Mouse (Mus musculus) 416B (cell line): ENCODE data around the gene Abcd3.

Experiments
- DNase-seq: peaks from one replicate; pipeline ENCODE4 v3.0.0; 2011; ENCODE audit warnings: low read depth

Gene Abcd3

DNA sequence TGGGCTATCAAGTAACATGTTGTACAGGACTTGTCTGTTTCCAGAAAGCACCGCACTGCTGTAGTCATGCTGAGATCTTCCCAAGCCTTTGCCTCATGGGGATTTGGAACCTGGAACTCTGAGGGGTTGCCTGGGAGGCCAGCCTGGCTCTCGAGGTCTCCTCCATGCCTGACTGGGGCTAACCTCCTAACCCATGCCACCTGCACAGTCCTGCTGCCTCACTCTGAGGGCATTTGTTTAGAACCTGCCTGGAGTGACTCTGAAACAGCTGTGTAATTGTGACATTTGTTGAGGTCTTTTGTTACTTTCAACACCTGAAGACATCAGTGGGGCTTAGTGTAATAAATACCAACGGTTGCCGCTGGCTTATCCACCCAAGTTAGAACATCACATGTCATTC lies 102.9 kb downstream of the Abcd3 start:
- DNase-seq = no peak

DNA sequence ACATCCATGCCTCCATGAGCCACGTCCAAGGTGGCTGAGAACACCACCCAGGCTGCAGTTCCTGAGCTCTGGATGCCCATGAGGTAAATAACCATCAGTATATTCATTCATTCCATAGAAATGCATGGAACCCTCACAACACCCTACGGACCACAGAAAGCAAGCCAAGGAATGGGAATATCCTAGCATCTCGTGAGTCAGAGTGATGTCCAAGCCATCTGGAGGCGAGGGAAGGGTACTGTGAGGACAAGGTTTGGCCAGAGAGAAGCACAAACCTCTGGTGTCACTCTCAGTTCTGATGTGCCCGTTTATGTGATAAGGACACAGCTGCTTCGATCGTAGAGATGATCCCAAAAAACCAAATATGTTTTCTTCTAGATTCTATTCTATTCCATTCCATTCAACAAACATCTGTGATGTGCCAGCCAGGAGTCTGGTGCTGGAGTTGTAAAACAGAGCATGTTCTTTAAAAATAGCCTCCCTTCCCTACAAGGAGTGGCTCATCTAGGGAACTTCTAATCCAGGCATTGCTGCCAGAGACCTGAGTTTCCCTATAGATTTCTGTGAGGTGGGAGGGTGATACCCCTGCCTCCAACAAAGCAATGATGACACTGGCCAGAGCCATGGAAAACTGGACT lies 104.1 kb downstream of the Abcd3 start:
- no peak for DNase-seq
